ENCODE assay signal across 14 mouse cellular contexts in genomic region chr3:133334691-133335090, GRCm38 (mm10).
"Had no signal": no experiment of that assay in that cellular context is flagged by ENCODE, and none has a peak within 500 bp of the region (broad histone marks: within the 10 kb centered on the region; RNA-seq: fewer than 3 reads in every experiment).

No protein-coding gene starts in this region.

- H3K9me3 ChIP-seq: kidney, embryonic 15.5 days; limb, embryonic 15.5 days; liver, embryonic 12.5 days; midbrain, embryonic 10.5 days; neural tube, embryonic 12.5 days; stomach, embryonic 15.5 days had no signal

- H3K36me3 ChIP-seq: stomach, embryonic 15.5 days had no signal

- H3K4me1 ChIP-seq: neural tube, embryonic 12.5 days had no signal

- H3K27ac ChIP-seq: kidney, embryonic 15.5 days; left cerebral cortex, adult 2 months; limb, embryonic 15.5 days; liver, embryonic 12.5 days; midbrain, embryonic 10.5 days; neural tube, embryonic 12.5 days; stomach, embryonic 15.5 days had no signal

- H3K9ac ChIP-seq: kidney, embryonic 15.5 days; limb, embryonic 15.5 days; liver, embryonic 12.5 days; lung, embryonic 14.5 days; neural tube, embryonic 12.5 days; stomach, embryonic 15.5 days had no signal

- DNase-seq: kidney, postnatal 14 days; lung, embryonic 14.5 days; lung, postnatal 10 days; lung, postnatal 4 days; midbrain, embryonic 14.5 days; spleen, adult 18-20 months; thymus, postnatal 4 days had no signal

- H3K4me3 ChIP-seq: kidney, embryonic 15.5 days; left cerebral cortex, adult 2 months; limb, embryonic 15.5 days; liver, embryonic 12.5 days; midbrain, embryonic 10.5 days; neural tube, embryonic 12.5 days; stomach, embryonic 15.5 days had no signal

- H3K4me2 ChIP-seq: kidney, embryonic 15.5 days; limb, embryonic 15.5 days; liver, embryonic 12.5 days; lung, embryonic 14.5 days; neural tube, embryonic 12.5 days; stomach, embryonic 15.5 days had no signal

- H3K27me3 ChIP-seq: kidney, embryonic 15.5 days; limb, embryonic 15.5 days; liver, embryonic 12.5 days; neural tube, embryonic 12.5 days; stomach, embryonic 15.5 days had no signal

- ATAC-seq: liver, embryonic 12.5 days had no signal
